Mouse (Mus musculus): ENCODE measurements at regions not wholly inside any gene's neighbourhood (a gene's known extent, or its start where the extent isn't known, plus 50 kb on each side); places are given as distances from the start of the nearest gene placed in this dataset.

DNA sequence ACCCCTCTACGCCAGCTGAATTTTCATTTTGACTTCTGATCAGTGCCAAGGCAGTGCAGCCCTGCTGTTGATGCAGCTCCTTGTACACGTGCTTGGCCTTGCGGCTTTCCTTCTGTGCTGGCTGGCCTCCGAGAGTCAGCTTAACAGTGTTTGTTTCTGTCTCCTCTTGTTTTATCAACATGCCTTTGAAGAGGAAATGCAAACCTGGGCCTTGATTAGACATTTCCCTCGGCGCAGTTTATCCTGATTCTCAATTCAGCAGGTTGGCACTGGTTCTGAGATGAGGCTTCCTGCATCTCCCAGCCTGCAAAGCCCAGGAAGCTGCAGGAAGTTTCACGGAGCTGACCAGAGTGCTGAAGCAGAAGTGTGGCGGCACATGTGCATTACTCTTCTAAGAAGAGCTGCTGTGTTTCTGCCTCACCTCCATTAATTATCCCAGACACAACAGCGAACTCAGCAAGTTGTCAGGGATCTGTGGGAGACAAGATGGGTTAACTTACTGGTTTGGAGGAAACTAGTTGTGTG is 184.4 kb upstream of the Rbfox1 start:
- ATAC-seq (ENCODE audit: extremely low read depth, insufficient number of reproducible peaks, low FRiP score, poor library complexity, severe bottlenecking) = no peak

- no peak for ATAC-seq (ENCODE audit: extremely low read depth, insufficient number of reproducible peaks, low FRiP score, poor library complexity, severe bottlenecking)
Measured at GRCm38 (mm10) chr16:5688322-5688721, 196.8 kb upstream of the Rbfox1 start.

GRCm38 (mm10) chr16:5673372-5673960 is 211.7 kb upstream of the Rbfox1 start:
- no peak for ATAC-seq (ENCODE audit: extremely low read depth, insufficient number of reproducible peaks, low FRiP score, poor library complexity, severe bottlenecking)

DNA sequence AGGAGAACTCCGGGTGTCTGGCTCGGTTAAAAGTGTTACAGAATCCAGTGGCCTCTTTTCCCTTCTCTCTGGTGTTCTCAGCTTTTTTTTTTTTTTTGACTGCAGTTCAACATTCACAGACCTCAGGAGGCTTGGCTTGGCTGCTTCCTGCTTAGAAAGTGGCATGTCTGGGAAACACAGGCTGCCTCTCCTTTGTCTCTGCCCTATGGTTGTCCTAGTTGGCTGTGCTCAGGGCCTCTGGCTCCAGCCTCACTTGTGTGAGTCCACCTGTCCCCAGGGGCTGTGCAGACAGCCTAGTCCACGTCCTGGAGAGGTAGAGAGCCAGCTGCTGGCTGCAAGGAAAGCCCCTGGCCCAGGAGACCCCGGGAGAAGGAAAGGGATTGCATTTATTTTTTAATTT is 212.3 kb upstream of the Rbfox1 start:
- no peak for ATAC-seq (ENCODE audit: extremely low read depth, insufficient number of reproducible peaks, low FRiP score, poor library complexity, severe bottlenecking)

DNA sequence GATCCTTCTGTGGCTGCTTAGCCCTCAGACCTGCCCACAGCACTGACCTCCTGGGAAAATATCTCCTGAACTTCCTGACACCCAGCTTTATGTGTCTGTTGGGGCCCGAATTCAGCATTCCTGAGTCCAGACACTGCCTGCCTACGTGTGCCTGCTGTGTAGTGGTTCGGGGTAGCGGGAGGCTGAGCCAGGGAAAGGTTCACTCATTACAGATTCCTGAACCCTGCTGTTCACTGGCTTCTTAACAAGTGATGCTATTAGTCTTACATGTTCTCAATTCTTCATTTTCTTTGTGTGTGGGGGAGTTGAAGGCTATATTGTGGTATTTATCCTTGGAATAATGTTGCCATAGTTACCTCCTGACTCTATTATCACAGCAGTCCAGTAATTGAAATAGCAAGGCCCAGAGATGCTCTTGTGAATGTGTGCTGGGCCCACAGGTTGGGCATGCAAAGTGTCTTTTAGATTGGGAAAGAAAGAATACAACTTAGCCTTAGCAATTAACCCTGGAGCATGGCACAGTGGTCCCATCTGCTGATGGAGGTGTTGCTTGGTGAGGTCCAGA is 216.7 kb upstream of the Rbfox1 start:
- no peak for ATAC-seq (ENCODE audit: extremely low read depth, insufficient number of reproducible peaks, low FRiP score, poor library complexity, severe bottlenecking)

GRCm38 (mm10) chr16:5661918-5662317 is 223.2 kb upstream of the Rbfox1 start:
- no peak for ATAC-seq (ENCODE audit: extremely low read depth, insufficient number of reproducible peaks, low FRiP score, poor library complexity, severe bottlenecking)

- no peak for ATAC-seq (ENCODE audit: extremely low read depth, insufficient number of reproducible peaks, low FRiP score, poor library complexity, severe bottlenecking)
Measured at GRCm38 (mm10) chr16:5651551-5651950, 233.6 kb upstream of the Rbfox1 start.

GRCm38 (mm10) chr16:5651002-5651401 is 234.2 kb upstream of the Rbfox1 start:
- no peak for ATAC-seq (ENCODE audit: extremely low read depth, insufficient number of reproducible peaks, low FRiP score, poor library complexity, severe bottlenecking)

DNA sequence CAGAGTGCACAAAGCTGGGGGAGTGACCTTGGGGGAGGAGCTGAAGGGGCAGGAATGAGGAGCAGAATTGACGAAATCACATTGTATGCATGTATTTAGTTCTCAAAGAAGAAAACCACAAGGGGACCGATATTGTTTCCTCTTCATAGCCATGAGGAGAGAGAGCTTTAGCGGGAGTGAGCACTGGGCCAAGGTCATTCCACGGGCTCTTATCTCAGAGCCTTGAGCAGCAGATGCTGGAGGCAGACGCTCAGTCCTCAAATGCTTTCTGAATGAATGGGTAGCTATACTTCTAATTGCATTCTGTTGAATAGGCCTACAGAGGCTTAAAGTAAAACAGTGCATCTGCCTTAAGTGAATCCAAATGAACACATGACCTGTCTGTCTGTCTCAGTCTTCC is 245.2 kb upstream of the Rbfox1 start:
- no peak for ATAC-seq (ENCODE audit: extremely low read depth, insufficient number of reproducible peaks, low FRiP score, poor library complexity, severe bottlenecking)

GRCm38 (mm10) chr16:5629996-5630395 is 255.2 kb upstream of the Rbfox1 start:
- no peak for ATAC-seq (ENCODE audit: extremely low read depth, insufficient number of reproducible peaks, low FRiP score, poor library complexity, severe bottlenecking)

DNA sequence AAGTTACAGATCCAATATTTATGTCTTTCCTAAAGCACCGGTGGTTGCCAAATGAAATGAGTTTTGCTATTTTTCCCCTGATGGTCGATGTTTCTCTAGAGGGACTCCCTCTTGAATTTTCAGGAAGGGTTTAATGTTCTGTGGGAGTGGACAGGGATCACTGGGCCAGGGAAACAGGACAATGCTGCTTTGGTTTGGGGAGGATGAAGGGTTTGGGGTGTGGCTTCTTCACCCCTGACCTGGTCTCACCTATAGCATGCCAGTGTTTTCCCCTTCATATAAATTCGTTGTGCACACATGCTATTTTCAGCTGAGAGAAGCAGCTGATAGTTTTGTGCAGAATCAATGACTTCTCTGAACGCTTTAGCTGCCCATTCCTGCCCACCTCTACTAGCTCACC is 257.2 kb upstream of the Rbfox1 start:
- no peak for ATAC-seq (ENCODE audit: extremely low read depth, insufficient number of reproducible peaks, low FRiP score, poor library complexity, severe bottlenecking)

DNA sequence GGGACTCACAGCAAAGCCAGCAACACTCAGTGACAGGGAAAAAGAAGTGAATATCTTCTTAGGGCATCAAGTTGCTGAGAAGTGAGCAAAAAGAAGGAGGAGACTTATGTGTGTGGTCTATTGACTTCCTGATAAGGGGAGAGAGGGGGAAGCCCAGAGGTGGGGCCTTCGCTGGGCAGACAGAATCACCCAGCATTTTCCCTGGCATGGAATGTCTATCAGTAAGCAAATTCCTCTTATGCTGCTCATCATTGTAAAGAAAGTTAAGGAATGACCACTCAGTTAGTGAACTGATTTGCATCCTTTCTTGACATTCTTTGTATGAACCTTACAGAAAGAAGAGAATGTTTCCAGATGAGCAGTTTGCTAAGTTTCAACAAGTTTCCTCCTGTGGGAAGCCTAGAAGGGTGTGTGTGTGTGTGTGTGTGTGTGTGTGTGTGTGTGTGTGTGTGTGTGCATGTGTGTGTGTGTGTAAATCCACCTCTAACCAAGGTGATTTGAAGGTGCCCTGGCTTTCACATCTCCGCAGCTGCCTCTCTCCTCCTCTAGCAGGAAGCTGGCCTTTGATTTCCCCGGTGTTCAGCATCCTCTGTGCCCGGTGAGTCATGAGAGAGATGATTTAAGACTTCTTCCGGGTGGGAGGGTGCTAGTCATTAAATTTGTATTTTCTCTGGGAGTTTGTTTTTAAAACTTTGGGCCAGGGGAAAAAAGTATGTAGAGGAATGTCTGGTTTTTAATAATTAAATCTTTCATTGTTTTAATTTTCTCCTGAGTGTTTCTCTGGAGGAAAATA is 257.8 kb upstream of the Rbfox1 start:
- ATAC-seq (ENCODE audit: extremely low read depth, insufficient number of reproducible peaks, low FRiP score, poor library complexity, severe bottlenecking) = no peak

- no peak for ATAC-seq (ENCODE audit: extremely low read depth, insufficient number of reproducible peaks, low FRiP score, poor library complexity, severe bottlenecking)
Measured at GRCm38 (mm10) chr16:5625159-5625558, 260.0 kb upstream of the Rbfox1 start.

DNA sequence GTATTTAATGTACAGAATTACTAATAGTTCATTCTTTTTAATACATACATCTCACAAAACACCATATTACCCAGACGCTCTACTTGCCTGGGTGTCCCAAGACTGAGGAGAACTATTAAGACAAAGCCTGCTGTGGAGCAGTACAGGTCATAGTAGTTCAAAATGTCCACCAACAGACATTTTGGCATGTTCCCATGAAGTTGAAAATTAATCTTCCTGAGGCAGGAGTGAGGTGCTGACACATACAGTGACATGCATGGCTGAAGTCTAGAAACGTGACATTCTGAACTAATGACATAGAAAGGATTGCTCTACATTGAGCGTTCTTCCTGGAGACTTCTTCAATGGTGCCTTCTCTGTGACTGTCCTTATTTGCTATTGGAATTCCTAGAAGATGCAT is 264.6 kb upstream of the Rbfox1 start:
- ATAC-seq (ENCODE audit: extremely low read depth, insufficient number of reproducible peaks, low FRiP score, poor library complexity, severe bottlenecking) = no peak

GRCm38 (mm10) chr16:5616356-5616755 is 268.8 kb upstream of the Rbfox1 start:
- no peak for ATAC-seq (ENCODE audit: extremely low read depth, insufficient number of reproducible peaks, low FRiP score, poor library complexity, severe bottlenecking)

DNA sequence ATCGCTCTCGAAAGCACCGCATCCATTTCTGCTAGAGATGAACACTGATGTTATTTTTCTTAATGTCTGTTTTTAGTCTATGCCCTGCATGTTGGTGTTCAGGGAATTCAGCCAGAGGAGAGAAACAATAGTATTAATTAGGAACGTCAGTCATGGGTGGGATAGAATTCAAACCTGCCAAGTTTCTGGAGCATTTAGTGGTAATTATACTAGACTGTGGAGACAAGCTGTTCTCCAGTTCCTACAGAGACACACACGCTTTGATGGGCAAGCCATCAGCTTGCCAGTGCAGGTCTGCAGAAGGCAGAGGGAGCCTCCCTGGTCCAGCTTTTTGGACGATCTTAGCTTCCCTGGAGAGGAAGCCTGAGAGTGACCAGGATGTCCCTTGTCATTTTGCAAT is 289.8 kb upstream of the Rbfox1 start:
- no peak for ATAC-seq (ENCODE audit: extremely low read depth, insufficient number of reproducible peaks, low FRiP score, poor library complexity, severe bottlenecking)

DNA sequence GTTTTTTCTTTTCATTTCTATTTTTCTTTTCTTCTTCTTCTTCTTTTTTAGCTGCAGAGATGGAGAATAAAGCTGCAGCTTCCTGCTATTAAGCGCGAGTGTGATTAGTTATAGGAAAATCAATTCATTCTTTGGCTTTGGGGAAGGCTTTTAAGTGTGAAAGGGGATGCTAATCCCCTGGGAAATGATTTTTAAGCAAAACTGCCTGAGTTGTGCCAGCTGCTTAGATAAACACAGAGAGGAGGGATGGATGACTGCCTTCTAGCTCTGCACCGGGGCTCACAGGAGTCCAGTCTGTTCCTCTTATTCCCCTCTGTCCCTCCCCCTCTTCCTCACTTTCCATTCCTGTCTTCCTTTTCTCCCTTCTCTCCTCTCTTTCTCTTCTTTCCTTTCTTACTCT is 306.8 kb upstream of the Rbfox1 start:
- ATAC-seq (ENCODE audit: extremely low read depth, insufficient number of reproducible peaks, low FRiP score, poor library complexity, severe bottlenecking) = no peak

DNA sequence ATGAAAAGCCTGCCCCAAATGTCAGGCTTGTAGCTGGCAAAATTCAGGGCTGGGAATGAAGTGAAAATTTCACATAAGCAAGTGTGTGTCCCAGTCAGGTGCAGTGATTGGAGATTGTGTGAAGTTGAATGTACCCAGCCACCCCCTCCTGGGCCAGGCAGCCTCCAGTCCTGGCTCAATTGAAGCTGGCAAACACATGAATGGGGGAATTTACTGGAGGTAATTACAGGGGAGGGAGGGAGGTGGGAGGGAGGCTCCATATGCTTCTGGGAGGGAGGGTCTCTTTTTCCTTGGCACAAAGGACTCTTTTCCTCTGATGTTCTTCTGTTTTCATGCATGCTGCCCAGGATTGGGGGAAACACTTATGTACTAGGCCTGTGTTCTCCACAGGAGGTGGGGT is 312.4 kb upstream of the Rbfox1 start:
- no peak for ATAC-seq (ENCODE audit: extremely low read depth, insufficient number of reproducible peaks, low FRiP score, poor library complexity, severe bottlenecking)

DNA sequence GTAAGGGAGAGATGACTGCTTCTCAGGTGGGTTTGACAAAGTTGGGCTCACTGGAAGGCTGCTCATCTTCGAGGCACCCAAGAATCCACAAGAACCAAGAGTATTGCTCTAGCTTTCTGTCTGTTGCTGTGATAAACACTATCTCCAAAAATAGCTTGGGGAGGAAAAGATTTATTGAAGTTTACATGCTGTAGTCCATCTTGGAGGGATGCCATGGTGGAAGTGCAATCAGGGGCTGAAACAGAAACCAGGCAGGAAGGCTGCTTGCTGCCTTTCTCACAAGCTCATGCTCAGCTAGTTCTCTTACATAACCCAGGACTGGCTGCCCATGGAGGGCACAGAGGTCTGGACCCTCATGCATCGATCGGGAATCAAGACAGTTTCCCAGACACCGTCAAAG is 314.5 kb upstream of the Rbfox1 start:
- ATAC-seq (ENCODE audit: extremely low read depth, insufficient number of reproducible peaks, low FRiP score, poor library complexity, severe bottlenecking) = no peak

GRCm38 (mm10) chr16:5569101-5569500 is 313.3 kb upstream of the Eef2kmt start:
- ATAC-seq (ENCODE audit: extremely low read depth, insufficient number of reproducible peaks, low FRiP score, poor library complexity, severe bottlenecking) = no peak
